Mouse (Mus musculus): Measurements from ENCODE around the gene Mcm9. TPM values are rescaled to one million over a fixed set of nuclear protein-coding genes. Genes with fewer than 3 reads are reported as not detected.
A peak's percentile ranks its signal among the peaks of the same experiment; 100 is the strongest.

Mcm9 gene
- total RNA-seq, 1 experiment from 2014 or later = 25.4 TPM

DNA sequence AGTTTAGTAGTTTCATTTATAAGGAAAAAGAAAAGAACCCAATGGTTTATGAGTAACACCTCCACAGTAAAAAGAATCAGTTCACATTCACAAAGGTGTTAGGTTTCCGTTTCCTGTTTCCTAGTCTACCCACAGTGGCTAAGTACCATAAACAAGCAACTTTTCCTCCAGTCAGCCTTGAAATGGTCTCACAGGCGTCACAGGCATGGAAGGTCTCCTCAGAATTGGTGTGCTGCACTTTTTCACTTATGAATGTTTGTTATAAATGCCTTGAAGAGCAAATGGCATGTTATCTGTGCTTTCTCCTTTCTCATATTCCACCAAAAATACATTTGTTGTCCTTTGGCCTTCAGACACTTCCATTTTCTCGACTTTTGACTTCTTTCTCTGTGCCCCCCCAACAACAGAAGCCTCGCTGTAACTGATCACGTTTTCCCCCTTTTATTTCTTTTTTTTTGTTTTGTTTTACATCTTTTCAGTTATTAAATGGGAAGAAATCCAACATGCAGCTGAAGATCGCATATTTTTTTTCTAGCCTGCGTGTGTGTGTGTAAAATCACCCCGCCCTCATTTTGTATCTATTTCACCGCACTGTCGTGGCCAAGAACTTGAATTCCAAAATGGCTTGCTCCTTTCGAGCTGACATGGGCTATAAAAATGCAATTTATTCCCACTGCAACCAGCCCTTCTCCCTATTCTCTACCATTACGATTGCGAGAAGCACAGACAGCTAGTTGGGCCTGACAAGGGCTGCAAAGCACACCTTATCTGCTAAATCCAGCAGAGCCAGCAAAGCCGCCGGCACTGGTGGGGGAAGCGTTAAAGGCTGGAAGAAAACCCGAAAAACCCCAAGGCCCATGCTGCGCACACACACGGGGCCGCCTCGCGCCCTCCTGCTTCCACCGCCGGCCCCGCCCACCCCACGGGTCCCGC, 34.2 kb downstream of the Mcm9 start:
- peak; percentile 63 to 70 for ATAC-seq (replicated peaks in 1 of 2; ENCODE audit: insufficient read depth in 1 of 2, low FRiP score in 2 of 2, low TSS enrichment in 1 of 2, low read depth in 1 of 2, poor library complexity in 2 of 2, severe bottlenecking in 2 of 2)

DNA sequence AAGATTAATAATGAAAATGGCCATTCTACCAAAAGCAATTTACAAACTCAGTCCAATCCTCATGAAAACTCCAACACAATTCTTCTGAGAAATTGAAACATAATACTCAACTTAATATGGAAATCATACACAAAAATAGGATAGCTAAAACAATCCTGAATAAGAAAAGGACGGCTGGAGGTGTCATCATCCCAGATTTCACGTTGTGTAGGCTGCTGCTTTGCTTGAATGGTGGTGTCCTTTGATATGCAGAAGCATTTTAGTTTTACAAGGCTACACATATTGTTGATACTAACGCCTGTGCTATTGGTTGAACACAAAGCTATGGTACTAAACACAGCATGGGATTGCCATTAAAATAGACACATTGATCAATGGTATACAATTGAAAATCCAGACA, 44.5 kb downstream of the Mcm9 start:
- ATAC-seq (replicated peaks in 1 of 2; ENCODE audit: insufficient read depth in 1 of 2, low FRiP score in 2 of 2, low TSS enrichment in 1 of 2, low read depth in 1 of 2, poor library complexity in 2 of 2, severe bottlenecking in 2 of 2) = no peak

DNA sequence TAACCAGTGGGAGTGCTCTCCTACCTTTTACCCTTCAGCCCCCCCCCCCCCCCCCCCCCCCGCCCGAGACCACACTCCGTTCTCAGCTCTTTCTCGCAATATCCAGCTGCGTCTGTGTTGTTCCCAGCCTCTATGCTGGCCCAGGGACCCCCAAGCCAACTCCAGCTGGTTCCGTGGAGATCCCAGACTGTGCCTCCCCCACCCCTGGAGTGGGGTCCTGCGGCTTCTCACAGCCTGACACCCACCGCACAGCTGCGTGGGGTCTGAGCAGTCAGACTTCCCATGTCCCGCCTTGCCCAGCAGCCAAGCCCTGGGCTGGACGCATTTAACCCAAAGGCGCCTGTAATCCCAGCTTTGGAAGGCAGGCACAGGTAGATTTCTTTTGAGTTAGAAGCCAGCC, 49.2 kb downstream of the Mcm9 start:
- 0 out of 4 replicates have a peak, but pooled peaks of 1 of the 2 experiments have one; percentile 5 for ATAC-seq (replicated peaks in 1 of 2; ENCODE audit: insufficient read depth in 1 of 2, low FRiP score in 2 of 2, low TSS enrichment in 1 of 2, low read depth in 1 of 2, poor library complexity in 2 of 2, severe bottlenecking in 2 of 2)

DNA sequence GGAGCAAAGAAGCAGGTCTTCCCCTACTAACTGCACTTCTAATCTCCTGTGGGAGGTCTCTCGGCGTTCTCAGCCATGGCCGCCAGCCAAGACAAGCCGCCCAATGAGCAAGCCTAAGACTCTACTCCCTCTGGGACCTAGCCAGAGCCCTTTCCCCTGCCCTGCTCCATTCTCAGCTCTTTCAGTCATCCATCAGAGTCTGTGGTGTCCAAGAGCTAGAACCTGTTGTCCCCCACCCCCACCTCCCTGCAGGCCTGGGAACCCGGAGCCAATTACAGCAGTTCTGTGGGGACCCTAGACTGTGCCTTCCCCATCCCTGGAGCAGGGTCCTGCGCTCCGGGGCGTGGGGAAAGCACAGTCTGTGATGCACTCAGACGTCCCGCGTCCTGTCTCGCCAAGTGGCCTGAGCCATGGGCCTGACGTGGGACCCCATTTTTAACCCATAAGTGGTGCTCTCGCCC, 49.6 kb downstream of the Mcm9 start:
- peak; percentile 71 to 79 for ATAC-seq (replicated peaks in 1 of 2; ENCODE audit: insufficient read depth in 1 of 2, low FRiP score in 2 of 2, low TSS enrichment in 1 of 2, low read depth in 1 of 2, poor library complexity in 2 of 2, severe bottlenecking in 2 of 2)

DNA sequence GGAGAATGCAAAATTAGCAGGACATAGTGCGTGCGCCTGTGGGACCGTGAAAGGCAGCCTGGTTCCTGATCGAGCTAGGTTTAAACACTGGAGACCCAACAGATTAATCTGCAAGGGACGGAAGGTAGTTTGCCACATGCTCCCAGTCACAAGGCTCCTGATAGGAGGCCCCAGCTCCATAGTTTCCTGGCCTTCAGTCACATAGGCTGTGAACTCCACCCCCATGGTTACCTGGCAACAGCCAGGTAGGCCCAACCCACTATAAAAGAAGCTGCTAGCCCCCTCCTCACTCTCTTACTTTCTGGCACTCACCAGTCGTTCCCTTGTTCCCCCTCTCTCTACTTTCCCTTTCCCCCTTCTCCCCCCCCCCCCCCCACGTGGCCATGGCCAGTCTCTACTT, 50.1 kb downstream of the Mcm9 start:
- peak in 1 of 2 experiments; percentile 26; a peak in 1 of 4 replicates for ATAC-seq (replicated peaks in 1 of 2; ENCODE audit: insufficient read depth in 1 of 2, low FRiP score in 2 of 2, low TSS enrichment in 1 of 2, low read depth in 1 of 2, poor library complexity in 2 of 2, severe bottlenecking in 2 of 2)

DNA sequence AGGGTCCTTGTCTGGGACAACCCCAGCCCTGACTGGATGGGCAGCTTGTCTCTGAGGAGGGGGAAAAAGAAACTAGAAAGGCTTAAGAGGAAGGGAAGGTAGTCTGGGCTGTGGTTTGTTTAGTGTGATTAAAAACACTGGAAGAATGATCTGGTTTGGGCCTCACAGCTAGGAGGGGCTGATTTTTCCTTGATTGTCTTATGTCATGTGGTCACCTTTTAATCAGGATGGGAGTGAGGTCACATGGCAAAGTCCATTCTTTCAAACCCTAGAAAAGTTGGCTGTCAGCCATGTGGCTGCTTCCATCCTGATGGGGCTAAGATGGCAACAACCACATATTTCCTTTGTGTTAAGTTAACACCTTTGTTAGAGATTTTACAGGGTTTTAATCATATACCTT, 61.7 kb downstream of the Mcm9 start:
- ATAC-seq (replicated peaks in 1 of 2; ENCODE audit: insufficient read depth in 1 of 2, low FRiP score in 2 of 2, low TSS enrichment in 1 of 2, low read depth in 1 of 2, poor library complexity in 2 of 2, severe bottlenecking in 2 of 2) = no peak

DNA sequence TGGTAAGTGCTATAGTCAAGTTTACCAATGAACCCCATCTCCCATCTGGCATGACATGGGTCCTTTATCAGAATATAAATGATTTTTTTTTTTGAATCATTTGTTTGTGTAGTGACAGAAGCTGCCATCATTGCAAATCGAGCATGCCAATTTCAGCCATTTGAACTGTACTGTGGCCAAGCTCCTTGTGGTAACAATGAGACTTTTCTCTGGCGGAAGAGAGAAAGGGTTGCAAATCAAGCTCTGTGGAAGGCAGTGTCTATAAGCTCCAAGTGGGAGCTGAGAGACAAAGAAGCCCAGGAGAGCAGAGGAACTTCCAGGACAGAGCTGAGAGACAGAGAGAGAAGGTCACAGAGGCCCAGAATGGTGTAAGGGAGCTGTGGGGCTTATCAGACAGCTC, 64.7 kb downstream of the Mcm9 start:
- ATAC-seq (replicated peaks in 1 of 2; ENCODE audit: insufficient read depth in 1 of 2, low FRiP score in 2 of 2, low TSS enrichment in 1 of 2, low read depth in 1 of 2, poor library complexity in 2 of 2, severe bottlenecking in 2 of 2) = no peak

DNA sequence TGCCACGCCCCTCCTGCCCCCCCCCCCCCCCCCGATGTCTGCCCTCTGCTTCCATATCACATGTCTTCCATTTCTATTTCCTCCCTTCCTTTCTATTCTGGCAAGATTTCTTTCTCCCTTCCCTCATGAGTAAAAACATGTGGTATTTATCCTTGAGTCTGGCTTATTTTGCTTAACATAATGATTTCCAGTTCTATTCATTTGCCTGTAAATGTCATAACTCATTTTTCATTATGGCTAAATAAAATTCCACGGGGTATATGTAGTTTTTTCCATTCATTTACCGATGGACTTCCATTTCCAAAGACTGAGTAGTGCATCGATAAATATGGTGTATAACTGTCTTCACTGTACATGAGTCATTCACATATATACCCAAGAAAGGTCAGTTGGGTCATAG, 68.2 kb downstream of the Mcm9 start:
- no peak for ATAC-seq (replicated peaks in 1 of 2; ENCODE audit: insufficient read depth in 1 of 2, low FRiP score in 2 of 2, low TSS enrichment in 1 of 2, low read depth in 1 of 2, poor library complexity in 2 of 2, severe bottlenecking in 2 of 2)

DNA sequence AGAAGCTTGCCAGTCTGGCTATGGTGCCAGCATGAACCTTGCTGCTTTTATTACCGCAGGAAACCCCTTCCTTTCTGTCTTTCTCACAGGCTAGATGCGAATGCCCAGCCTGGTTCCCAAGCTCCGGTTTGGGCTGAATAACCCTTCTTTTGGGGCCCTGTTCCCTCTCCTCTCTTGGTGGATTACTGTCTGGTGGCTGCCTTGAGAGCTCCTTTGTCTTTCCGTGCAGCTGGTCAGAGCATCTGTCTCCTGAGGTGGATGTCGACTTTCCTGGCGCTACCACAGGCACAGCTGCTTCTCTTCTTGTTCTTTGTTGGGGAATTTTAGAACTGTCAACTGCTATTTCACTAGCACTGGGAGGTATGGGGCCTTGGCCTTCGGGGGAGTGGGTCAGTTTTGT, 92.6 kb downstream of the Mcm9 start:
- no peak for ATAC-seq (replicated peaks in 1 of 2; ENCODE audit: insufficient read depth in 1 of 2, low FRiP score in 2 of 2, low TSS enrichment in 1 of 2, low read depth in 1 of 2, poor library complexity in 2 of 2, severe bottlenecking in 2 of 2)

DNA sequence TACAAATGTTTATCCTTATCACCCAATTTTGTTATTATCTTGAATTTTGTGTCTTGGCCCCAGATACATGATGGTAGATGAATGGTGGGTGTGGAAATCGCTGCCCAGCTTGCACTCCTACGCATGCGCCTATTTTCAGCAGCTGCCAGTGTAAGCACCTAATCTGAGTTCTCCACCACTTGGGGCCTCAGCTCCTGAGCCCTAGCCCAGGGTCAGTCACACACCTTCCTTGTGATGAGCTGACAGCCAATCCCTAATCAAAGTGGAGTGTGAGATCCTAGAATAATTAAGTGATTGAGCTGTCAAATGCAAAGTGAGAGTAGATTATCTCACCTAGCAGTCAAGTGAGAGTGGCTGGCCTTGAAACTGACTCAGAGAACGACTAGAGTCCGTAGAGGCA, 97.9 kb downstream of the Mcm9 start:
- ATAC-seq (replicated peaks in 1 of 2; ENCODE audit: insufficient read depth in 1 of 2, low FRiP score in 2 of 2, low TSS enrichment in 1 of 2, low read depth in 1 of 2, poor library complexity in 2 of 2, severe bottlenecking in 2 of 2) = no peak

DNA sequence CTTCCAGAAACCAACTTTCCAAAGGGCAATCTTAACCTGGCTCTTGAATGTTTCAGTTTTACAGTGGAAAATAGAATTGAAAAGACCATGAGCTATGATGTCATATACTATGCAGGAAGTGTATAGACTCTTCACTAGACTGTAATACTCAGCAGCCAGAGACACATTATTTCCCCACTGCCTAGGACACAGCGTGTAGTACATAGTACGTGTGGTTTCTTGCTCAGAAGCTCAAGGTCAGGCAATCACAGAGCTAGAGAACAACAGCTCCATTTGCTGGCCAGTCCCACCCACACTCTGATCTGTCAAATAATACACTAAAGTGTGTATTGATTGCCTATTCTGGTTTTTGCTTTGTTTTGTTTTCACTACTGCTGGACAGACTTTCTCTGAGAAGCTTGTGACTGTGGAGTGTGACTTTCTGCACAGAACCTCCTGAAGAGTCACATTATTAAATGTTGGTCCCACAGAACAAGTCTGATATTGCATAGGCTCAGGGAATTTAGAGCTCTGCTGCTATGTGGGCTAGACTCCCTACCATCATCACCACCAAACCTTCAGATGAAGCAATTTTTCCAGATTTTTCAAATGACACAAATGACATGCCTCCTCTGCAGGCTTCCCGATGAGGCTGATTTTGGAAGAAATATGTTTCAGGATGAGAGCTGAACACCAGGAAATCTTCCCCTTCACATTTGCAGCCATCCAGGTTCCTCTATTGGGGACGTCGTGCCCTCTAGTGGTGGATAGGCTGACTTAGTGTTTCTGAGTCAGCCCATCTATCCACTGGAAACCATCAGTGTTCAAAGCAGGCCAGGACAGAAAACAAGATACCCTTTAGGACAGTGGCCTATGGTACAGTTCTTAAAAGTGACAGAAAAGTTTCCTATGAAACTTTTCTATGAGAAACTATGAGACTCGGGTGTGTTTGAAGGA, 102.1 kb downstream of the Mcm9 start:
- peak; percentile 61 to 67; a peak in 3 of 4 replicates for ATAC-seq (replicated peaks in 1 of 2; ENCODE audit: insufficient read depth in 1 of 2, low FRiP score in 2 of 2, low TSS enrichment in 1 of 2, low read depth in 1 of 2, poor library complexity in 2 of 2, severe bottlenecking in 2 of 2)

DNA sequence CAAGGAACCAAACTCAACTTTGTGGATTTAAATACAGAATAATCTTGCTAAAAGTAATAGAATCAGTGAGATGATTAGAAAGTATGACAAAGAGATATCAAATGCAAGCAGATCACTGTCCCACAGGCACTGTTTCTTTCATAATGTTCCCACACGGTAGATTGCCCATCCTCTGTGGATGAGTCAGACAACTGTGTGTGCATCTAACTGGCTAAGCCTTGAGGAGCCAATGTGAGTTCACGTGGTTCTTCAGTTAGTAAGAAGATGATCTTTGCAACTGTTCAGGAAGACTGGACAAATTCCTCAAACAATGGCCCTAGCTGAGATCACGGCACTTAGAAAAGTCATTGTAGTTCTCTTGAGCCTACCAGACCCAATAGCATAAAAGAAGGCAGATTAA, 102.9 kb downstream of the Mcm9 start:
- ATAC-seq (replicated peaks in 1 of 2; ENCODE audit: insufficient read depth in 1 of 2, low FRiP score in 2 of 2, low TSS enrichment in 1 of 2, low read depth in 1 of 2, poor library complexity in 2 of 2, severe bottlenecking in 2 of 2) = no peak

DNA sequence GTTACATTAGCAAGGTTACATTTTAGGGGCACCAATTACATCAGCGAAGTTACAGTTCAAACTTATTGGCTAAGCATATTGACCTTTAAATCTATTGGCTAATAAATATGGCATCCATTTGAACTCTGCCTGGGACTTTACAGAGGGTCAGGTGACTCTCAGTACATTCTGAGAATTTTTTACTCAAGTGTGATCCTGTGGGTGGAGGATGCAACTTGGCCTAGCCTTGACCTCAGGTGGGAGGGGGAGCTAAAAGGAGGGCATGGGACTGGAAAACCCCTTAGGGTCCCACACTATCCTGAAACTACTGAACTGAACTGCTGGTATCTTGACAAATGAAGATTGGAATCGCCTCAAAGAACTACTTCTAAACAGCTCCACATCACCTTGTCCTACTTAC, 103.9 kb downstream of the Mcm9 start:
- ATAC-seq (replicated peaks in 1 of 2; ENCODE audit: insufficient read depth in 1 of 2, low FRiP score in 2 of 2, low TSS enrichment in 1 of 2, low read depth in 1 of 2, poor library complexity in 2 of 2, severe bottlenecking in 2 of 2) = no peak

DNA sequence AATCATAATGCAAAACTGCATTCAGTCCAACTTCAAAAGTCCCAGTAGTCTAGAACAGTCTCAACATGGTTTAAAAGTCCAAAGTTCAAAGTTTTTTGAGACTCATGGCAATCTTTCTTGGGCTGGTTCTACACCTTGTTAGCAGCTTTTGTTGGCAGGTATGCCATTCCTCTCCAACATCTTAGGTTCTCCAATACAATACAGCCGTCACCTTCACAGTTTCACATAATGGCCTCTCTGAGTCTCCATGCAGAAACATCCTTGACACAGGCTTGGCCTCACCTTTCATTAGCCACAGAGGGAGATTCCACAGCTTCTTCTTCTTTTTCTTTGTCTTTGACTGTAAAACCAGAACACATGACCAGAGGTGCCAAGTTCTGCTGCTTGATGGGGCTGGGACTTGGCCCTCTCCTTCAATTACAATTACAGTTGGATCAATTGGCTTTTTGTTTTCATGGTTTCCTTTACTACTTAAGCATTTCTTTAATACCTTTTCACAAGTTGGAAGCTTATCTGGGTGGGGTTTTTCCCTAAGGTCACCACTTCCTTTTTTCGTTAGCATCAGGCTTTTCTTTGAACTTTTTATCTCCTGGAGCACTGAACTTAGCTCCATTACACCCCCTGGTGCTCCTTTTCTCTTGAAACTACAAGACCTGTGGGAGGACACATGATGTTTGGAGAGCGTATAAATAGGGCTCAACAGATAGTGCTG, 104.8 kb downstream of the Mcm9 start:
- ATAC-seq (replicated peaks in 1 of 2; ENCODE audit: insufficient read depth in 1 of 2, low FRiP score in 2 of 2, low TSS enrichment in 1 of 2, low read depth in 1 of 2, poor library complexity in 2 of 2, severe bottlenecking in 2 of 2) = peak; percentile 54 to 83

DNA sequence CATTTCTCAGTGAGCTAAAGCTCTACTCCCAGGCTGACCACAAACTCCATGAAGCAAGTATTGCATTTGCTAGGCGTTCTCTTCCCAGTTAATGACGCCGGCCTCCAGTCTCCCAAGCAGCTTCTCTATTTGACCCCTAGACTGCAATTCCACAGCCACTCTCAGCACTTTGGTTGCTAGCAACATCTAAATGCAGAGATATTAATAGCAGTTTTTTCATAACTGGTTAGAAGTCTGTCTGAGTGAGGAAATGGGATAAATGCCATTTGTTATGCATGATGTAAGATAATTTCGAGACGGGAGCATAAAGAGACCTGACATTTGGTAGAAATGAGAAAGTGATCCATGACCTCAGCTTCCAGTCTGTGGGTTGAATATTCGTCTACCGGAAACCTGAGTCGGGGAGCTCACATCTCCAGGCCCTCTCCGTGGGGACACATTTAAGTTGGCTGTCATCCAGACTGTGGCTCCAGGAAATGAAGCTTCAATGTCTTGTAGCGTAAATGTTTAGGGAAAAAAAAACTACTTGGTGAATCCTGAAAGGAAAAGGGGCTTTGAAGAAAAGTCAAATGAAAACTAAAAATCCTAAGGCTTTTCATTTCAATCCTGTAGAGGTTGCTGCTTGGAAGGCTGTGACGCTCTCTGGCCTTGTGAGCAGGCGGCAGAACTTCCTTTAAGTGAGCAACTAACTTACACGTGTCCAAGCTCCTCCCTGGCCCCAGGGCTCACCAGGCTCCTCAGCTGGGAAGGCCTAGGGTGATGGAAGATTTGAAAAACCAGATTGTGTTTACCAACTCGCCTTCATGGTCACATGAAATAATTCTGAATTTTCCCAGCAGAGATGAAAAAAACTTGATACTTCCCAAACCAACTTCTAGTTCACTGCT, 110.9 kb downstream of the Mcm9 start:
- ATAC-seq (replicated peaks in 1 of 2; ENCODE audit: insufficient read depth in 1 of 2, low FRiP score in 2 of 2, low TSS enrichment in 1 of 2, low read depth in 1 of 2, poor library complexity in 2 of 2, severe bottlenecking in 2 of 2) = 0 out of 4 replicates have a peak, but pooled peaks of 1 of the 2 experiments have one; percentile 21

DNA sequence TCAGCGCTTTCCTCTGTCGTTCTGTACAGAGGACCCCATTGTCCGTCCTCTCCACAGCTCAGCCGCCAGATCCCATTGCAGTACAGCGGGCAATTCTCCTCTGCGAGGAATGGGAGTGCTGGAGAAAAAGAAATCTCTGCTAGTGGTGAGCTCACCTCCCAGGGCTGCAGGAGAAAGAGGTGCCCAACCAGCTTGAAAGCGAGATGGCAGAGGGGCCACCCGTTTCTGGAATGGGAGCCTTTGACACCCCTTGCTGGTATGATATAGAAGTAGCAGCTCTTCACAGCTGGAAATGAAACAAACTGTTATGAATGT, 111.7 kb downstream of the Mcm9 start:
- ATAC-seq (replicated peaks in 1 of 2; ENCODE audit: insufficient read depth in 1 of 2, low FRiP score in 2 of 2, low TSS enrichment in 1 of 2, low read depth in 1 of 2, poor library complexity in 2 of 2, severe bottlenecking in 2 of 2) = no peak

Data from hematopoietic stem cell, adult 5-6 weeks (primary cell).